Comparison of ENCODE assay signal across 8 mouse cellular contexts in the genomic region with DNA sequence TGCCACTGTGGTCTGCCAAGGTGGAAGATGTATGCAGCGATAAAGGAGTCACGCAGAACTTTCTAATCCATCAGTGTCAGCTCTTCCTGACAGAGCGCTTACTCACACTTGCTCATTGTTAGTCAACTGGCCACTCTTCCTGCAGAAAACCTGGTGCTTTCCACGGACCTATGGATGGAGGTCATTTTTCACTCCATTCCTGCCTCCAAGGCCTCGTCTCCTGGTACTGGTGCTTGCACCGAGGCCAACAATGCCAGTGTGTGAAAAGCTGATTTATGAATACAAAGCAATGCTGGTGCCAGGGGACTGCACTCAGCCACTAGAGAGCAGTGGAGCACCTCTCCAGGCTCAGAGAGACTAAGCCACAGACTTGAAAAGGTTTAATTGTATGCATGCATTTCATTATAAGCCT.
A peak's percentile ranks its signal among the peaks of the same experiment; 100 is the strongest.
DNase-seq lines count a peak whose midpoint lies in the region.

No protein-coding gene starts in this region.

- peak; percentile 63 for DNase-seq in right cerebral cortex, adult 18-20 months
- no peak for DNase-seq in right cerebral cortex, postnatal 14 days
- DNase-seq in cerebellum, postnatal 14 days, result peak; percentile 54 to 59
- peak; percentile 41 to 48 for DNase-seq in kidney, adult 8-10 months
- peak; percentile 52 for DNase-seq in mesoderm, embryonic 11.5 days (ENCODE audit: low read depth, low spot score)
- peak; percentile 65 for DNase-seq in telencephalon, adult 2 months (ENCODE audit: low read depth, low spot score)
- no peak for DNase-seq in natural killer cell, adult 2 months (ENCODE audit: low spot score in 2 of 2)
- DNase-seq in urinary bladder, postnatal 25 days (ENCODE audit: low spot score), result no peak

Comparison
In these comparisons a context has a peak if more than half of its experiments do, and no peak if none do; other contexts are left out.
1. DNase-seq: peak in right cerebral cortex, adult 18-20 months (single experiment), cerebellum, postnatal 14 days (2 of 2), kidney, adult 8-10 months (2 of 2), mesoderm, embryonic 11.5 days (single experiment) and telencephalon, adult 2 months (single experiment); none in right cerebral cortex, postnatal 14 days (single experiment), natural killer cell, adult 2 months (0 of 2) and urinary bladder, postnatal 25 days (single experiment).